Mouse (Mus musculus) forebrain, embryonic 13.5 days (tissue): ENCODE measurements around the gene Olfm2. TPM values are rescaled to one million over a fixed set of nuclear protein-coding genes. Genes with fewer than 3 reads are reported as not detected.

ENCODE experiments used
- ATAC-seq: fragments of 200-750 bp; cut with Nextera tagmentation; 2 replicates; pipeline ENCODE4 v1.8.0; 2017
- H3K27ac ChIP-seq: fragments of 300-500 bp; sonication (generic); 2 replicates; pipeline ENCODE4 v1.5.1; 2015; ENCODE audit warnings: inconsistent platforms, mild to moderate bottlenecking, moderate library complexity
- H3K27me3 ChIP-seq: fragments of 300-500 bp; sonication (generic); 2 replicates; pipeline ENCODE4 v1.6.1; 2015; ENCODE audit warnings: mild to moderate bottlenecking, inconsistent platforms
- H3K36me3 ChIP-seq: fragments of 300-500 bp; sonication (generic); 2 replicates; pipeline ENCODE4 v1.6.1; 2015; ENCODE audit warnings: mild to moderate bottlenecking, inconsistent platforms; ENCODE audit not compliant: poor library complexity, severe bottlenecking
- H3K4me1 ChIP-seq: fragments of 300-500 bp; sonication (generic); 2 replicates; pipeline ENCODE4 v1.6.1; 2015; ENCODE audit warnings: inconsistent platforms
- H3K4me2 ChIP-seq: fragments of 300-500 bp; sonication (generic); 2 replicates; pipeline ENCODE4 v1.6.1; 2015; ENCODE audit warnings: inconsistent platforms, mild to moderate bottlenecking, moderate library complexity
- H3K4me3 ChIP-seq: fragments of 300-500 bp; sonication (generic); 2 replicates; pipeline ENCODE4 v1.5.1; 2015; ENCODE audit warnings: mild to moderate bottlenecking, inconsistent platforms
- H3K9ac ChIP-seq: fragments of 300-500 bp; sonication (generic); 2 replicates; pipeline ENCODE4 v1.6.1; 2015; ENCODE audit warnings: mild to moderate bottlenecking, inconsistent platforms
- H3K9me3 ChIP-seq: fragments of 300-500 bp; sonication (generic); replicated peaks from 2 replicates; pipeline ENCODE4 v1.6.1; 2016; ENCODE audit warnings: inconsistent platforms
- WGBS: fragments of 180-500 bp; shearing (Covaris S2); methylation state at CpG from one replicate; pipeline ENCODE4 v1.1.7; 2015; 5-methylcytosine and 5-hydroxymethylcytosine counted together
- polyA plus RNA-seq: library from polyadenylated mRNA; unstranded; fragments of >200 nt; fragmentation: Nextera tagmentation; extraction: Ambion mirVana; gene quantifications from 2 replicates; pipeline ENCODE4 v1.2.1, GENCODE M21; 2015

Gene Olfm2
- polyA plus RNA-seq, 1 experiment from 2014 or later, result 52.6 TPM

- Histone ChIP-seq H3K36me3 (no peaks in the 10 kb centered on the region), H3K4me1 (peaks cover 14% of the 10 kb centered on the region), H3K4me3 (no peak overlapping the region), H3K27me3 (no peaks in the 10 kb centered on the region), H3K9me3 (no peaks in the 10 kb centered on the region), H3K4me2 (no peak overlapping the region), H3K9ac (no peak overlapping the region), H3K27ac (no peak overlapping the region)
- no peak for ATAC-seq
- WGBS, result 85% methylated on average over 6 of the region's 6 CpGs
Measured at GRCm38 (mm10) chr9:20758896-20759295, 12.7 kb upstream of the Olfm2 start.

GRCm38 (mm10) chr9:20758243-20758642, 12.1 kb upstream of the Olfm2 start:
- H3K27me3 ChIP-seq, result no peaks in the 10 kb centered on the region
- 77% methylated on average over 2 of the region's 2 CpGs for WGBS
- no peak for ATAC-seq
- H3K9ac ChIP-seq, result no peak overlapping the region
- no peaks in the 10 kb centered on the region for H3K36me3 ChIP-seq
- no peak overlapping the region for H3K4me2 ChIP-seq
- no peak overlapping the region for H3K4me3 ChIP-seq
- peaks cover 14% of the 10 kb centered on the region for H3K4me1 ChIP-seq
- no peak overlapping the region for H3K27ac ChIP-seq
- no peaks in the 10 kb centered on the region for H3K9me3 ChIP-seq

GRCm38 (mm10) chr9:20757087-20757955, 11.2 kb upstream of the Olfm2 start:
- peak; percentile 52; the same call in 1 of the 2 replicates for ATAC-seq
- peaks cover 8% of the 10 kb centered on the region for H3K4me1 ChIP-seq
- no peaks in the 10 kb centered on the region for H3K27me3 ChIP-seq
- no peak overlapping the region for H3K4me2 ChIP-seq
- H3K9me3 ChIP-seq, result no peaks in the 10 kb centered on the region
- no peak overlapping the region for H3K4me3 ChIP-seq
- H3K36me3 ChIP-seq, result no peaks in the 10 kb centered on the region
- no peak overlapping the region for H3K9ac ChIP-seq
- no peak overlapping the region for H3K27ac ChIP-seq
- whole genome bisulfite sequencing, result 61% methylated on average over 6 of the region's 6 CpGs

- WGBS, result 89% methylated on average over 4 of the region's 4 CpGs
- Histone ChIP-seq H3K4me1 (no peaks in the 10 kb centered on the region), H3K36me3 (no peaks in the 10 kb centered on the region)
Measured at GRCm38 (mm10) chr9:20756081-20756700, 10.0 kb upstream of the Olfm2 start.

GRCm38 (mm10) chr9:20754335-20754734, 8.2 kb upstream of the Olfm2 start:
- no peak overlapping the region for H3K4me3 ChIP-seq
- no peaks in the 10 kb centered on the region for H3K27me3 ChIP-seq
- H3K4me1 ChIP-seq, result no peaks in the 10 kb centered on the region
- WGBS, result 91% methylated on average over 2 of the region's 2 CpGs
- H3K36me3 ChIP-seq, result no peaks in the 10 kb centered on the region
- no peak for ATAC-seq
- no peaks in the 10 kb centered on the region for H3K9me3 ChIP-seq
- H3K9ac ChIP-seq, result no peak overlapping the region
- no peak overlapping the region for H3K4me2 ChIP-seq
- no peak overlapping the region for H3K27ac ChIP-seq

More at GRCm38 (mm10) chr9:20756081-20756700, 10.0 kb upstream of the Olfm2 start:
- Histone ChIP-seq H3K4me3 (no peak overlapping the region), H3K27ac (no peak overlapping the region), H3K4me2 (no peak overlapping the region), H3K9ac (no peak overlapping the region), H3K27me3 (no peaks in the 10 kb centered on the region), H3K9me3 (no peaks in the 10 kb centered on the region)
- no peak for ATAC-seq

GRCm38 (mm10) chr9:20751477-20752029, 5.4 kb upstream of the Olfm2 start:
- 64% methylated on average over 6 of the region's 6 CpGs for WGBS
- no peaks in the 10 kb centered on the region for H3K27me3 ChIP-seq
- H3K9ac ChIP-seq, result no peak overlapping the region
- H3K27ac ChIP-seq, result no peak overlapping the region
- peaks cover 16% of the 10 kb centered on the region for H3K4me1 ChIP-seq
- H3K4me2 ChIP-seq, result no peak overlapping the region
- no peak overlapping the region for H3K4me3 ChIP-seq
- ATAC-seq, result peak; percentile 59
- no peaks in the 10 kb centered on the region for H3K9me3 ChIP-seq
- H3K36me3 ChIP-seq, result no peaks in the 10 kb centered on the region

GRCm38 (mm10) chr9:20749213-20749612, 3.1 kb upstream of the Olfm2 start:
- Histone ChIP-seq H3K4me3 (no peak overlapping the region), H3K9ac (no peak overlapping the region), H3K27me3 (peaks cover 18% of the 10 kb centered on the region), H3K36me3 (no peaks in the 10 kb centered on the region), H3K4me2 (no peak overlapping the region), H3K4me1 (peaks cover 37% of the 10 kb centered on the region), H3K27ac (no peak overlapping the region), H3K9me3 (no peaks in the 10 kb centered on the region)
- WGBS, result 83% methylated on average over 5 of the region's 5 CpGs
- no peak for ATAC-seq

GRCm38 (mm10) chr9:20748540-20748939, 2.4 kb upstream of the Olfm2 start:
- ATAC-seq, result no peak
- H3K27ac ChIP-seq, result no peak overlapping the region
- WGBS, result 74% methylated on average over 3 of the region's 3 CpGs
- H3K4me1 ChIP-seq, result peaks cover 37% of the 10 kb centered on the region
- no peak overlapping the region for H3K9ac ChIP-seq
- no peaks in the 10 kb centered on the region for H3K36me3 ChIP-seq
- H3K9me3 ChIP-seq, result no peaks in the 10 kb centered on the region
- no peak overlapping the region for H3K4me2 ChIP-seq
- H3K27me3 ChIP-seq, result peaks cover 25% of the 10 kb centered on the region
- no peak overlapping the region for H3K4me3 ChIP-seq

- Histone ChIP-seq H3K4me2 (no peak overlapping the region), H3K4me1 (peaks cover 37% of the 10 kb centered on the region), H3K27ac (peak overlapping the region; percentile 44), H3K4me3 (no peak overlapping the region), H3K27me3 (peaks cover 27% of the 10 kb centered on the region), H3K36me3 (no peaks in the 10 kb centered on the region), H3K9me3 (no peaks in the 10 kb centered on the region), H3K9ac (no peak overlapping the region)
- ATAC-seq, result no peak
- 7% methylated on average over 3 of the region's 3 CpGs for WGBS
Measured at GRCm38 (mm10) chr9:20747682-20748081, 1.5 kb upstream of the Olfm2 start.

GRCm38 (mm10) chr9:20745129-20745966, 801 bp downstream of the Olfm2 start:
- Histone ChIP-seq H3K4me3 (peak overlapping the region; percentile 61), H3K9me3 (no peaks in the 10 kb centered on the region), H3K4me1 (peaks cover 40% of the 10 kb centered on the region), H3K36me3 (no peaks in the 10 kb centered on the region), H3K27ac (no peak overlapping the region), H3K9ac (peak overlapping the region; percentile 75), H3K27me3 (peaks cover 31% of the 10 kb centered on the region), H3K4me2 (peak overlapping the region; percentile 78)
- ATAC-seq, result peak; percentile 39
- WGBS, result 8% methylated on average over 17 of the region's 17 CpGs

- H3K9me3 ChIP-seq, result no peaks in the 10 kb centered on the region
- H3K9ac ChIP-seq, result peak overlapping the region; percentile 75; the same call in 1 of the 2 replicates
- H3K4me1 ChIP-seq, result peaks cover 40% of the 10 kb centered on the region
- ATAC-seq, result no peak
- H3K36me3 ChIP-seq, result no peaks in the 10 kb centered on the region
- H3K4me3 ChIP-seq, result peak overlapping the region; percentile 61
- WGBS, result 9% methylated on average over 22 of the region's 22 CpGs
- H3K4me2 ChIP-seq, result peak overlapping the region; percentile 78
- H3K27ac ChIP-seq, result no peak overlapping the region
- H3K27me3 ChIP-seq, result peaks cover 36% of the 10 kb centered on the region
Measured at GRCm38 (mm10) chr9:20743946-20744738, 2.0 kb downstream of the Olfm2 start.
